Mouse (Mus musculus) liver, adult 10 weeks (tissue): ENCODE results near the gene Tm4sf4. TPM values are rescaled to one million over a fixed set of nuclear protein-coding genes. Genes with fewer than 3 reads are reported as not detected.

Source experiments
- polyA plus RNA-seq: library from polyadenylated mRNA; stranded (reverse); fragments of 350-450 nt; fragmentation: Illumina TruSeq; extraction: RNeasy Lipid Tissue Mini Kit (QIAGEN cat#74804); gene quantifications from one replicate; pipeline ENCODE4 v1.2.3, GENCODE M21; 2014; ENCODE audit warnings: low read depth, low replicate concordance

The Tm4sf4 gene
- polyA plus RNA-seq: 63.3 TPM

GRCm38 (mm10) chr3:57425089-57425730 lies at the start of gene Tm4sf4:
Gene Tm4sf4 (plus strand): TSS chr3:57425314.

Other genes starting within 250 kb of the Tm4sf4 start
- gene Tm4sf1, start 123.3 kb upstream of the Tm4sf4 start, polyA plus RNA-seq: 31.2 TPM
- 12.9 TPM for gene Wwtr1, start 150.6 kb downstream of the Tm4sf4 start, polyA plus RNA-seq
- 14.4 TPM for gene Commd2, start 226.4 kb downstream of the Tm4sf4 start, polyA plus RNA-seq